Comparison of ENCODE assay signal across 14 mouse cellular contexts in genomic region chr2:93890143-93890542, GRCm38 (mm10). TPM values are rescaled to one million over a fixed set of nuclear protein-coding genes. Genes with fewer than 3 reads are reported as not detected.
"Had no signal": no experiment of that assay in that cellular context is flagged by ENCODE, and none has a peak within 500 bp of the region (broad histone marks: within the 10 kb centered on the region; RNA-seq: fewer than 3 reads in every experiment).

No protein-coding gene starts in this region.

- H3K4me3 ChIP-seq: limb, embryonic 12.5 days; liver, embryonic 13.5 days; midbrain, embryonic 12.5 days had no signal

- H3K4me1 ChIP-seq: liver, embryonic 13.5 days had no signal

- H3K4me2 ChIP-seq: limb, embryonic 12.5 days; liver, embryonic 13.5 days; midbrain, embryonic 12.5 days had no signal

- H3K9me3 ChIP-seq: limb, embryonic 12.5 days; liver, embryonic 13.5 days; midbrain, embryonic 12.5 days had no signal

- H3K27ac ChIP-seq: liver, embryonic 13.5 days; macrophage had no signal

- ATAC-seq: liver, postnatal 0 days had no signal

- H3K36me3 ChIP-seq: limb, embryonic 12.5 days; liver, embryonic 13.5 days; midbrain, embryonic 12.5 days had no signal

- H3K9ac ChIP-seq: limb, embryonic 12.5 days; liver, embryonic 13.5 days; liver, postnatal 0 days; midbrain, embryonic 12.5 days had no signal

- H3K27me3 ChIP-seq: limb, embryonic 12.5 days; liver, embryonic 13.5 days had no signal

- DNase-seq: kidney, adult 18-20 months; liver; liver, embryonic 13.5 days; liver, postnatal 0 days; right cerebral cortex, postnatal 14 days; thymus, postnatal 36 days had no signal

RNA-seq across cellular contexts. Expression of gene Accsl, which starts 21.2 kb away (rescaled TPM):
- total RNA-seq: left cerebral cortex, postnatal 25 days; megakaryocyte-erythroid progenitor cell, adult 5-6 weeks; neutrophil, adult 5-6 weeks had no signal
- polyA plus RNA-seq: kidney, embryonic 16.5 days; limb, embryonic 12.5 days; lung, embryonic 16.5 days; macrophage had no signal
